Mouse (Mus musculus): ENCODE measurements around the gene Olfr993.

Gene Olfr993

GRCm38 (mm10) chr2:85414777-85415176 is at the start of gene Olfr993:
Olfr993 (minus strand) TSS chr2:85414877.
- no peak for DNase-seq

- no peak for DNase-seq
These were observed 28.9 kb upstream of the Olfr993 start, which contains the start of gene Olfr995 for GRCm38 (mm10) chr2:85443539-85443938. Olfr995 (minus strand) TSS chr2:85443639.

GRCm38 (mm10) chr2:85442546-85442945 is 27.9 kb upstream of the Olfr993 start:
- no peak for DNase-seq

GRCm38 (mm10) chr2:85436351-85436750 is 21.7 kb upstream of the Olfr993 start, which contains the start of gene Olfr994:
Olfr994 (minus strand) TSS chr2:85436451.
- no peak for DNase-seq

- DNase-seq: no peak
These were observed 11.2 kb upstream of the Olfr993 start for GRCm38 (mm10) chr2:85425893-85426292.

- DNase-seq: no peak
These were observed 5.3 kb downstream of the Olfr993 start, which contains the start of gene Olfr992 for GRCm38 (mm10) chr2:85409369-85409768. Olfr992 (minus strand) TSS chr2:85409469.

All from thymus, postnatal 14 days (tissue).